Mouse (Mus musculus): ENCODE data around the gene Rnf207. TPM values are rescaled to one million over a fixed set of nuclear protein-coding genes. Genes with fewer than 3 reads are reported as not detected.

Gene Rnf207
- polyA plus RNA-seq (2012), result not detected in 2 replicates

- no peak for TF ChIP-seq GATA1 (IDR thresholded peaks at IDR 0.05; ENCODE audit: low read length)
These were observed at the start of gene Rnf207 for GRCm38 (mm10) chr4:152318517-152319234. Rnf207 (minus strand) TSS chr4:152318993.

- TF ChIP-seq GATA1 (IDR thresholded peaks at IDR 0.05; ENCODE audit: low read length), result no peak
These were observed 46.4 kb upstream of the Rnf207 start for GRCm38 (mm10) chr4:152365228-152365627.

GRCm38 (mm10) chr4:152362180-152362579, 43.4 kb upstream of the Rnf207 start:
- TF ChIP-seq GATA1 (IDR thresholded peaks at IDR 0.05; ENCODE audit: low read length), result no peak

- no peak for TF ChIP-seq GATA1 (IDR thresholded peaks at IDR 0.05; ENCODE audit: low read length)
These were observed 42.1 kb upstream of the Rnf207 start for GRCm38 (mm10) chr4:152360855-152361254.

GRCm38 (mm10) chr4:152359700-152360099, 40.9 kb upstream of the Rnf207 start:
- TF ChIP-seq GATA1 (IDR thresholded peaks at IDR 0.05; ENCODE audit: low read length), result no peak

GRCm38 (mm10) chr4:152355672-152356071, 36.9 kb upstream of the Rnf207 start:
- TF ChIP-seq GATA1 (IDR thresholded peaks at IDR 0.05; ENCODE audit: low read length), result no peak

GRCm38 (mm10) chr4:152353886-152354637, 35.3 kb upstream of the Rnf207 start:
- TF ChIP-seq GATA1 (IDR thresholded peaks at IDR 0.05; ENCODE audit: low read length), result no peak

- TF ChIP-seq GATA1 (IDR thresholded peaks at IDR 0.05; ENCODE audit: low read length), result no peak
These were observed 32.9 kb upstream of the Rnf207 start for GRCm38 (mm10) chr4:152351422-152352305.

- TF ChIP-seq GATA1 (IDR thresholded peaks at IDR 0.05; ENCODE audit: low read length), result no peak
These were observed 32.1 kb upstream of the Rnf207 start for GRCm38 (mm10) chr4:152350722-152351421.

- TF ChIP-seq GATA1 (IDR thresholded peaks at IDR 0.05; ENCODE audit: low read length), result no peak
These were observed 31.1 kb upstream of the Rnf207 start for GRCm38 (mm10) chr4:152349837-152350381.

GRCm38 (mm10) chr4:152345120-152345889, 26.5 kb upstream of the Rnf207 start:
- no peak for TF ChIP-seq GATA1 (IDR thresholded peaks at IDR 0.05; ENCODE audit: low read length)

GRCm38 (mm10) chr4:152344651-152345050, 25.9 kb upstream of the Rnf207 start:
- no peak for TF ChIP-seq GATA1 (IDR thresholded peaks at IDR 0.05; ENCODE audit: low read length)

- TF ChIP-seq GATA1 (IDR thresholded peaks at IDR 0.05; ENCODE audit: low read length), result no peak
These were observed 24.5 kb upstream of the Rnf207 start for GRCm38 (mm10) chr4:152343296-152343695.
